Mouse (Mus musculus) stomach, embryonic 14.5 days (tissue): ENCODE results near the gene Gm5724. TPM values are rescaled to one million over a fixed set of nuclear protein-coding genes. Genes with fewer than 3 reads are reported as not detected.

ENCODE experiments used
- ATAC-seq: fragments of 200-750 bp; cut with Nextera tagmentation; 2 replicates; pipeline ENCODE4 v1.8.0; 2017; ENCODE audit warnings: low read depth, moderate TSS enrichment; ENCODE audit not compliant: insufficient number of reproducible peaks, insufficient read depth, low FRiP score
- H3K27ac ChIP-seq: fragments of 300-500 bp; sonication (generic); 2 replicates; pipeline ENCODE4 v1.5.1; 2014; ENCODE audit warnings: mild to moderate bottlenecking, low read length, moderate library complexity, mixed read lengths
- H3K27me3 ChIP-seq: fragments of 300-500 bp; sonication (generic); 2 replicates; pipeline ENCODE4 v1.6.1; 2014; ENCODE audit warnings: low read length, control low read depth, mixed read lengths; ENCODE audit not compliant: control insufficient read depth, insufficient read depth
- H3K36me3 ChIP-seq: fragments of 300-500 bp; sonication (generic); 2 replicates; pipeline ENCODE4 v1.6.1; 2014; ENCODE audit warnings: mild to moderate bottlenecking, control low read depth, low read length, moderate library complexity, mixed read lengths; ENCODE audit not compliant: control insufficient read depth, insufficient read depth
- H3K4me1 ChIP-seq: fragments of 300-500 bp; sonication (generic); 2 replicates; pipeline ENCODE4 v1.6.1; 2014; ENCODE audit warnings: low read length, control low read depth, mixed read lengths; ENCODE audit not compliant: control insufficient read depth, insufficient read depth
- H3K4me2 ChIP-seq: fragments of 300-500 bp; sonication (generic); replicated peaks from 2 replicates; pipeline ENCODE4 v1.6.1; 2014; ENCODE audit warnings: low read depth, low read length, control low read depth
- H3K4me3 ChIP-seq: fragments of 300-500 bp; sonication (generic); 2 replicates; pipeline ENCODE4 v1.5.1; 2014; ENCODE audit warnings: low read depth, low read length, control low read depth
- H3K9ac ChIP-seq: fragments of 300-500 bp; sonication (generic); replicated peaks from 2 replicates; pipeline ENCODE4 v1.6.1; 2014; ENCODE audit warnings: low read depth, mild to moderate bottlenecking, control low read depth, low read length, moderate library complexity, mixed read lengths
- H3K9me3 ChIP-seq: fragments of 300-500 bp; sonication (generic); 2 replicates; pipeline ENCODE4 v1.6.1; 2016; ENCODE audit warnings: low read depth, low read length, control low read depth; ENCODE audit not compliant: control insufficient read depth
- WGBS: fragments of 180-500 bp; shearing (Covaris S2); extraction: QIAGEN DNeasy Blood & Tissue Kit; methylation state at CpG from one replicate; pipeline ENCODE4 v1.1.7; 2014; 5-methylcytosine and 5-hydroxymethylcytosine counted together
- polyA plus RNA-seq: library from polyadenylated mRNA; unstranded; fragments of >200 nt; fragmentation: Nextera tagmentation; extraction: Ambion mirVana; gene quantifications from 2 replicates; pipeline ENCODE4 v1.2.1, GENCODE M21; 2014

Gene Gm5724
- polyA plus RNA-seq = not detected in 2 replicates

- Histone ChIP-seq H3K4me3 (no peak within 1 kb of the TSS), H3K4me2 (no peak within 1 kb of the TSS), H3K9me3 (no peaks in the 10 kb centered on the region), H3K9ac (no peak within 1 kb of the TSS), H3K27ac (no peak within 1 kb of the TSS), H3K36me3 (no peaks in the 10 kb centered on the region), H3K4me1 (no peaks in the 10 kb centered on the region), H3K27me3 (no peaks in the 10 kb centered on the region)
- ATAC-seq = no peak
- WGBS = 82% methylated on average over 3 of the region's 3 CpGs
Measured at GRCm38 (mm10) chr6:141773710-141774109, at the start of gene Gm5724. Gm5724 (minus strand) TSS chr6:141773810.

GRCm38 (mm10) chr6:141797837-141798236, 24.2 kb upstream of the Gm5724 start:
- Histone ChIP-seq H3K4me2 (no peak overlapping the region), H3K9ac (no peak overlapping the region), H3K4me3 (no peak overlapping the region), H3K9me3 (no peaks in the 10 kb centered on the region), H3K27ac (no peak overlapping the region), H3K27me3 (no peaks in the 10 kb centered on the region), H3K4me1 (no peaks in the 10 kb centered on the region), H3K36me3 (no peaks in the 10 kb centered on the region)
- ATAC-seq = 0 out of 2 replicates have a peak, but pooled peaks have one; percentile 56
- 32% methylated on average over 1 of the region's 1 CpGs for WGBS

GRCm38 (mm10) chr6:141774476-141774875, 866 bp upstream of the Gm5724 start:
- H3K36me3 ChIP-seq = no peaks in the 10 kb centered on the region
- no peaks in the 10 kb centered on the region for H3K4me1 ChIP-seq
- no peaks in the 10 kb centered on the region for H3K9me3 ChIP-seq
- no peak overlapping the region for H3K4me3 ChIP-seq
- no peak overlapping the region for H3K4me2 ChIP-seq
- H3K27ac ChIP-seq = no peak overlapping the region
- ATAC-seq = no peak
- WGBS = 82% methylated on average over 2 of the region's 2 CpGs
- no peaks in the 10 kb centered on the region for H3K27me3 ChIP-seq
- no peak overlapping the region for H3K9ac ChIP-seq

- Histone ChIP-seq H3K9me3 (no peaks in the 10 kb centered on the region), H3K36me3 (no peaks in the 10 kb centered on the region), H3K9ac (no peak overlapping the region), H3K27ac (no peak overlapping the region), H3K27me3 (no peaks in the 10 kb centered on the region), H3K4me2 (no peak overlapping the region), H3K4me1 (no peaks in the 10 kb centered on the region), H3K4me3 (no peak overlapping the region)
- no peak for ATAC-seq
Measured at GRCm38 (mm10) chr6:141691246-141691645, 82.4 kb downstream of the Gm5724 start.

GRCm38 (mm10) chr6:141687008-141687407, 86.6 kb downstream of the Gm5724 start:
- Histone ChIP-seq H3K4me3 (no peak overlapping the region), H3K27me3 (no peaks in the 10 kb centered on the region), H3K27ac (no peak overlapping the region), H3K4me2 (no peak overlapping the region), H3K4me1 (no peaks in the 10 kb centered on the region), H3K36me3 (no peaks in the 10 kb centered on the region), H3K9me3 (no peaks in the 10 kb centered on the region), H3K9ac (no peak overlapping the region)
- no peak for ATAC-seq
- 72% methylated on average over 4 of the region's 4 CpGs for WGBS

Other genes with a start within 250 kb of the Gm5724 start
- gene Slco1c1, start 249.4 kb downstream of the Gm5724 start, polyA plus RNA-seq = not detected in 2 replicates
- gene Slco1b2, start 144.3 kb downstream of the Gm5724 start, polyA plus RNA-seq = not detected in 2 replicates
- not detected in 2 replicates for gene Slco1a4, start 82.4 kb upstream of the Gm5724 start, polyA plus RNA-seq
- not detected in 2 replicates for gene Slco1a1, start 173.2 kb upstream of the Gm5724 start, polyA plus RNA-seq
- not detected in 2 replicates for gene Gm6614, start 237.6 kb upstream of the Gm5724 start, polyA plus RNA-seq